Mouse (Mus musculus): ENCODE data around the gene Epha5. TPM values are rescaled to one million over a fixed set of nuclear protein-coding genes. Genes with fewer than 3 reads are reported as not detected.

Epha5 gene
- polyA plus RNA-seq, 1 experiment = 31.6 TPM

DNA sequence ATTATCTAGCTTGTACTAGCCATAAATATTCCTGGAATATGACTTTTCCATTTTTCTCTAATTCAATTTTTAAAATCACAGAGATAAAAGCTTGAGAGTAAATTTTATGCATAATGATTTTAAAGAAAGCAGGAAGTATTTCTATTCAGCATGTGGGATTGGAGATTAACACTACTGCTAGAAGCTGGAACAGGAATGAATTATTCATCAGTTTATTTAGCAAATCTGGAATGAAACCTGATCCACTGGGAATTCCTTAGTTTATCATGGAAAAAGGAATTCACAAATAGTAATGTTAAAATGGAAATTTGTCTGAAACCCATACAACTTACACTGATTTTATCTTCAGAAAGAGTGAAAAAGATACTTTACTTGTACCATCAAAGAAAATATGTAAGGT, 187.2 kb downstream of the Epha5 start:
- Histone ChIP-seq H3K4me1 (ENCODE audit: control insufficient read depth, insufficient read depth, low read length) (no peaks in the 10 kb centered on the region), H3K27ac (ENCODE audit: insufficient read depth, low read length) (no peak overlapping the region), H3K4me3 (ENCODE audit: insufficient read depth, low read length) (no peak overlapping the region)
- TF ChIP-seq POLR2A (IDR thresholded peaks at IDR 0.05; ENCODE audit: extremely low read depth, insufficient read depth, low read length) (no peak), CTCF (IDR thresholded peaks at IDR 0.05; ENCODE audit: extremely low read depth, insufficient read depth, low read length) (no peak)

GRCm38 (mm10) chr5:84208609-84209008, 208.6 kb downstream of the Epha5 start:
- no peaks in the 10 kb centered on the region for H3K4me1 ChIP-seq (ENCODE audit: control insufficient read depth, insufficient read depth, low read length)
- TF ChIP-seq CTCF (IDR thresholded peaks at IDR 0.05; ENCODE audit: extremely low read depth, insufficient read depth, low read length) = no peak
- no peak for TF ChIP-seq POLR2A (IDR thresholded peaks at IDR 0.05; ENCODE audit: extremely low read depth, insufficient read depth, low read length)
- H3K4me3 ChIP-seq (ENCODE audit: insufficient read depth, low read length) = no peak overlapping the region
- no peak overlapping the region for H3K27ac ChIP-seq (ENCODE audit: insufficient read depth, low read length)

DNA sequence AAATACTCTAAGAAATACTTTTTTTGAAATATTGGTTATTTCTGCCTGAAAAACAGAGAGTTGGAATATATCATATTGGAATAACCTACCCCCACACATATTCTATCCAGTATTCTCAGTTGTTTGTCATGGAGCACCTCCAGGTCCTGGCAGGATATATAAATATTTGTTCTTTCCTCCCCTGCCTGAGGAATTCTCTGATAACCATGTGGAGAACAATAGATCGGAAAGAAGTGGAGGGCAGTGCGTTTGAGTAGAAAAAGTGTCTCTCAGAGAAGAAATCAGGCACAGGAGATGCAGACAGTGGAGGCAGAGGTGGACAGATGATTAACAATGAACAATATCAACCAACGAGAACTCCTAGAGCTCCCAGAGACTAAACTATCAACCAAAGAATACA, 223.8 kb downstream of the Epha5 start:
- H3K27ac ChIP-seq (ENCODE audit: insufficient read depth, low read length) = no peak overlapping the region
- no peak for TF ChIP-seq POLR2A (IDR thresholded peaks at IDR 0.05; ENCODE audit: extremely low read depth, insufficient read depth, low read length)
- no peak for TF ChIP-seq CTCF (IDR thresholded peaks at IDR 0.05; ENCODE audit: extremely low read depth, insufficient read depth, low read length)
- no peak overlapping the region for H3K4me3 ChIP-seq (ENCODE audit: insufficient read depth, low read length)
- H3K4me1 ChIP-seq (ENCODE audit: control insufficient read depth, insufficient read depth, low read length) = no peaks in the 10 kb centered on the region

DNA sequence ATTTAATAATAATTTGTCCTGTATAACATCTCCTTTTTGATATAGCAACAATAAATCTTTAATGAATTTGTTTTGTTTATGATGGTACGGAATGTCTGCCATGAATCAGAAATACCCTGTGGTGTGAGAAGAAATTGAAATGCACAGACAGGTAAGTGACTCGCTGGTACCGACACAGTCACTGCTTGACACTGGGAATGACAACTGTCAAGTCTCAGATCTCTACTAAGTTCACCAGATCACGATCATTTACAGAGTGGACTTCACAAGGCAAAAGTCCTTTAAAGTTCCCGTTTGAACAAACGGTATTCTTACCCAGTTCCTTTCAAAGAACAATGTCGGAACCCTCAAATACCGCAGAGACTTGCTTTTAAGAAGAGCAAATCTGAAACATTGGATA, 233.0 kb downstream of the Epha5 start:
- Histone ChIP-seq H3K27ac (ENCODE audit: insufficient read depth, low read length) (no peak overlapping the region), H3K4me3 (ENCODE audit: insufficient read depth, low read length) (no peak overlapping the region), H3K4me1 (ENCODE audit: control insufficient read depth, insufficient read depth, low read length) (no peaks in the 10 kb centered on the region)
- no peak for TF ChIP-seq POLR2A (IDR thresholded peaks at IDR 0.05; ENCODE audit: extremely low read depth, insufficient read depth, low read length)
- no peak for TF ChIP-seq CTCF (IDR thresholded peaks at IDR 0.05; ENCODE audit: extremely low read depth, insufficient read depth, low read length)

GRCm38 (mm10) chr5:84153095-84153494, 264.1 kb downstream of the Epha5 start:
- Histone ChIP-seq H3K4me3 (ENCODE audit: insufficient read depth, low read length) (no peak overlapping the region), H3K27ac (ENCODE audit: insufficient read depth, low read length) (no peak overlapping the region), H3K4me1 (ENCODE audit: control insufficient read depth, insufficient read depth, low read length) (no peaks in the 10 kb centered on the region)
- TF ChIP-seq CTCF (IDR thresholded peaks at IDR 0.05; ENCODE audit: extremely low read depth, insufficient read depth, low read length) (no peak), POLR2A (IDR thresholded peaks at IDR 0.05; ENCODE audit: extremely low read depth, insufficient read depth, low read length) (no peak)

GRCm38 (mm10) chr5:84142138-84142537, 275.0 kb downstream of the Epha5 start:
- TF ChIP-seq POLR2A (IDR thresholded peaks at IDR 0.05; ENCODE audit: extremely low read depth, insufficient read depth, low read length) (no peak), CTCF (IDR thresholded peaks at IDR 0.05; ENCODE audit: extremely low read depth, insufficient read depth, low read length) (no peak)
- no peak overlapping the region for H3K4me3 ChIP-seq (ENCODE audit: insufficient read depth, low read length)
- H3K27ac ChIP-seq (ENCODE audit: insufficient read depth, low read length) = no peak overlapping the region
- H3K4me1 ChIP-seq (ENCODE audit: control insufficient read depth, insufficient read depth, low read length) = no peaks in the 10 kb centered on the region

DNA sequence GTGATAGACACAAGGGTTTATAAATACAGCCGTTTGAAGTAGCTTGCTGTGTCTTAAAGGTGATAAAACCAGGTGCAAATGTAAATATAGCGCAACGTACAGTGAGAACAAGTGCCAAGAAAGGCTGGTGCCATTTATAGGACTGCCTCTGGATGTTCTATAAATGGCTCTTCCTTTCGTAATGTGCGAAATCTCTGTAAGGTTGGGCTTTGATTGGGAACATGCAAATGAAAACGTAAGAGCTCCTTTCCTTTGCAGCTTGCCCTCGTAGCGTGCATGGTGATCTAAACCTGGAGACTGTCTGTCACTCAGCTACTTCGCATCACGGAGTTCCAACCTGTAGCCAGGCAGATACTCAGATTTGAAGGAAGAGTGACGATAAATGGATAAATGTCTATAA, 321.2 kb downstream of the Epha5 start:
- TF ChIP-seq POLR2A (IDR thresholded peaks at IDR 0.05; ENCODE audit: extremely low read depth, insufficient read depth, low read length) (no peak), CTCF (IDR thresholded peaks at IDR 0.05; ENCODE audit: extremely low read depth, insufficient read depth, low read length) (no peak)
- no peak overlapping the region for H3K27ac ChIP-seq (ENCODE audit: insufficient read depth, low read length)
- H3K4me1 ChIP-seq (ENCODE audit: control insufficient read depth, insufficient read depth, low read length) = no peaks in the 10 kb centered on the region; the same call in 1 of the 2 replicates
- no peak overlapping the region for H3K4me3 ChIP-seq (ENCODE audit: insufficient read depth, low read length)

DNA sequence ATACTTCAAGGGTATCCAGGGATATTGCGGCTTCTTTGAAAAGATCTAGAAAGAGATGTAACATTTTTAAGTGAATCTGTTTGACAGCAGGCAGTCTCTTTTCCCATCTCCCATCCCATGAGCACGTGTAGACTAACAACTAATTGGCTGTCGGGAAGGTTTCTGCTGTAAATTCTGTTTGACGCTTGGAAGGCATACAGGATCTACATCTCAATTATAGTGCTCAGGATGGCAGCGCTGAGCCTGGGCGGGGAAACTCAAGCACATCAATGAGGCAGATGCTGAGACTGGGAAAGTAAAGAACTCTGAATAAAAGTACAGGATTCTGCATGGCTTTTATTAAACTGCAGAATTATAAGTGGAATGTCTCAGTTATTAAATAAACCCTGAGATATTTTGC, 335.9 kb downstream of the Epha5 start:
- Histone ChIP-seq H3K27ac (ENCODE audit: insufficient read depth, low read length) (no peak overlapping the region), H3K4me1 (ENCODE audit: control insufficient read depth, insufficient read depth, low read length) (no peaks in the 10 kb centered on the region), H3K4me3 (ENCODE audit: insufficient read depth, low read length) (no peak overlapping the region)
- TF ChIP-seq POLR2A (IDR thresholded peaks at IDR 0.05; ENCODE audit: extremely low read depth, insufficient read depth, low read length) (no peak), CTCF (IDR thresholded peaks at IDR 0.05; ENCODE audit: extremely low read depth, insufficient read depth, low read length) (no peak)

DNA sequence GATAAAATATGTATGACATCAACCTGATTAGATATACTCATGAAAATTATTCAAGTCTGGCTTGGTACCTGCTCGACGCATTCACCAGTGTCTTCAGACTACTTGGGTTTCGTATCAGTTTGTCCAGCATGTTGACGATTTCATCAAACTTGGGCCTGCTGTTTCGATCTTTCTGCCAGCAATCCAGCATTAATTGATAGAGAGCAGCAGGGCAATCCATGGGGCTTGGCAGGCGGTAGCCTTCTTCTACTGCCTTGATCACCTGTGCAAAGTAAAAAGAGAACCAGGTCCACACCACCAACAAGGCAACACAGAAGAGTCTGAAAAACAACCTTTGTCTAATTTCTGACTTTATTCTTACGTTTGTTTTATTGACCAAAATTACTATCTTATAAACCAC, 346.2 kb downstream of the Epha5 start:
- no peaks in the 10 kb centered on the region for H3K4me1 ChIP-seq (ENCODE audit: control insufficient read depth, insufficient read depth, low read length)
- no peak overlapping the region for H3K4me3 ChIP-seq (ENCODE audit: insufficient read depth, low read length)
- TF ChIP-seq CTCF (IDR thresholded peaks at IDR 0.05; ENCODE audit: extremely low read depth, insufficient read depth, low read length) = no peak
- no peak overlapping the region for H3K27ac ChIP-seq (ENCODE audit: insufficient read depth, low read length)

GRCm38 (mm10) chr5:84053880-84054279, 363.3 kb downstream of the Epha5 start:
- Histone ChIP-seq H3K4me1 (ENCODE audit: control insufficient read depth, insufficient read depth, low read length) (no peaks in the 10 kb centered on the region), H3K4me3 (ENCODE audit: insufficient read depth, low read length) (no peak overlapping the region), H3K27ac (ENCODE audit: insufficient read depth, low read length) (no peak overlapping the region)
- TF ChIP-seq CTCF (IDR thresholded peaks at IDR 0.05; ENCODE audit: extremely low read depth, insufficient read depth, low read length) (no peak), POLR2A (IDR thresholded peaks at IDR 0.05; ENCODE audit: extremely low read depth, insufficient read depth, low read length) (no peak)
